Mouse (Mus musculus): ENCODE results near the gene Filip1l. TPM values are rescaled to one million over a fixed set of nuclear protein-coding genes. Genes with fewer than 3 reads are reported as not detected.

Gene Filip1l
- polyA plus RNA-seq, 1 experiment from 2014 or later: 34.0 TPM

- 37% methylated on average over 6 of the region's 6 CpGs for WGBS
- Histone ChIP-seq H3K9me3 (no peaks in the 10 kb centered on the region), H3K4me2 (replicated peaks) (no peak overlapping the region), H3K27ac (no peak overlapping the region), H3K9ac (no peak overlapping the region), H3K4me1 (replicated peaks) (no peaks in the 10 kb centered on the region), H3K27me3 (replicated peaks) (no peaks in the 10 kb centered on the region), H3K4me3 (replicated peaks) (no peak overlapping the region), H3K36me3 (no peaks in the 10 kb centered on the region)
- ATAC-seq: no peak
Observed at GRCm38 (mm10) chr16:57506133-57506532, 153.2 kb downstream of the Filip1l start.

GRCm38 (mm10) chr16:57508351-57508750, 155.5 kb downstream of the Filip1l start:
- H3K4me3 ChIP-seq (replicated peaks): no peak overlapping the region
- no peaks in the 10 kb centered on the region for H3K27me3 ChIP-seq (replicated peaks)
- H3K36me3 ChIP-seq: no peaks in the 10 kb centered on the region
- H3K9ac ChIP-seq: no peak overlapping the region
- H3K9me3 ChIP-seq: no peaks in the 10 kb centered on the region
- WGBS: 55% methylated on average over 1 of the region's 1 CpGs
- no peak overlapping the region for H3K27ac ChIP-seq
- H3K4me1 ChIP-seq (replicated peaks): no peaks in the 10 kb centered on the region
- no peak overlapping the region for H3K4me2 ChIP-seq (replicated peaks)
- ATAC-seq: peak; percentile 56

GRCm38 (mm10) chr16:57509099-57509498, 156.2 kb downstream of the Filip1l start:
- H3K9ac ChIP-seq: no peak overlapping the region
- no peak overlapping the region for H3K27ac ChIP-seq
- H3K36me3 ChIP-seq: no peaks in the 10 kb centered on the region
- no peaks in the 10 kb centered on the region for H3K9me3 ChIP-seq
- no peaks in the 10 kb centered on the region for H3K27me3 ChIP-seq (replicated peaks)
- 90% methylated on average over 3 of the region's 3 CpGs for WGBS
- H3K4me1 ChIP-seq (replicated peaks): no peaks in the 10 kb centered on the region
- H3K4me2 ChIP-seq (replicated peaks): no peak overlapping the region
- ATAC-seq: no peak
- no peak overlapping the region for H3K4me3 ChIP-seq (replicated peaks)

- Histone ChIP-seq H3K27ac (no peak overlapping the region), H3K27me3 (replicated peaks) (no peaks in the 10 kb centered on the region), H3K9me3 (no peaks in the 10 kb centered on the region), H3K36me3 (no peaks in the 10 kb centered on the region), H3K9ac (no peak overlapping the region), H3K4me1 (replicated peaks) (no peaks in the 10 kb centered on the region), H3K4me3 (replicated peaks) (no peak overlapping the region), H3K4me2 (replicated peaks) (no peak overlapping the region)
- WGBS: 89% methylated on average over 7 of the region's 7 CpGs
- ATAC-seq: no peak
Observed at GRCm38 (mm10) chr16:57513562-57513961, 160.7 kb downstream of the Filip1l start.

- Histone ChIP-seq H3K4me2 (replicated peaks) (no peak overlapping the region), H3K4me3 (replicated peaks) (no peak overlapping the region), H3K9ac (no peak overlapping the region), H3K9me3 (no peaks in the 10 kb centered on the region), H3K36me3 (no peaks in the 10 kb centered on the region), H3K27me3 (replicated peaks) (no peaks in the 10 kb centered on the region), H3K27ac (no peak overlapping the region), H3K4me1 (replicated peaks) (no peaks in the 10 kb centered on the region)
- 80% methylated on average over 4 of the region's 4 CpGs for WGBS
- ATAC-seq: no peak
Observed at GRCm38 (mm10) chr16:57514371-57514770, 161.5 kb downstream of the Filip1l start.

- Histone ChIP-seq H3K27ac (no peak overlapping the region), H3K9ac (no peak overlapping the region), H3K9me3 (no peaks in the 10 kb centered on the region), H3K4me1 (replicated peaks) (no peaks in the 10 kb centered on the region), H3K27me3 (replicated peaks) (no peaks in the 10 kb centered on the region), H3K4me3 (replicated peaks) (no peak overlapping the region), H3K4me2 (replicated peaks) (no peak overlapping the region), H3K36me3 (no peaks in the 10 kb centered on the region)
- WGBS: 74% methylated on average over 10 of the region's 10 CpGs
- ATAC-seq: no peak
Observed at GRCm38 (mm10) chr16:57515636-57516035, 162.7 kb downstream of the Filip1l start.

GRCm38 (mm10) chr16:57525046-57525445, 172.2 kb downstream of the Filip1l start:
- Histone ChIP-seq H3K4me1 (replicated peaks) (no peaks in the 10 kb centered on the region), H3K36me3 (no peaks in the 10 kb centered on the region), H3K4me2 (replicated peaks) (no peak overlapping the region), H3K9ac (no peak overlapping the region), H3K27me3 (replicated peaks) (no peaks in the 10 kb centered on the region), H3K27ac (no peak overlapping the region), H3K4me3 (replicated peaks) (no peak overlapping the region), H3K9me3 (no peaks in the 10 kb centered on the region)
- 65% methylated on average over 5 of the region's 5 CpGs for WGBS
- peak; percentile 49; the same call in 1 of the 2 replicates for ATAC-seq

- no peaks in the 10 kb centered on the region for H3K36me3 ChIP-seq
- 67% methylated on average over 4 of the region's 4 CpGs for WGBS
- no peak overlapping the region for H3K27ac ChIP-seq
- no peak overlapping the region for H3K4me2 ChIP-seq (replicated peaks)
- H3K4me1 ChIP-seq (replicated peaks): no peaks in the 10 kb centered on the region
- ATAC-seq: no peak
- H3K9me3 ChIP-seq: no peaks in the 10 kb centered on the region
- H3K9ac ChIP-seq: no peak overlapping the region
- no peak overlapping the region for H3K4me3 ChIP-seq (replicated peaks)
- no peaks in the 10 kb centered on the region for H3K27me3 ChIP-seq (replicated peaks)
Observed at GRCm38 (mm10) chr16:57525476-57525875, 172.6 kb downstream of the Filip1l start.

GRCm38 (mm10) chr16:57526893-57527292, 174.0 kb downstream of the Filip1l start:
- ATAC-seq: no peak
- Histone ChIP-seq H3K9ac (no peak overlapping the region), H3K36me3 (no peaks in the 10 kb centered on the region), H3K4me1 (replicated peaks) (no peaks in the 10 kb centered on the region), H3K4me3 (replicated peaks) (no peak overlapping the region), H3K9me3 (no peaks in the 10 kb centered on the region), H3K4me2 (replicated peaks) (no peak overlapping the region), H3K27ac (no peak overlapping the region), H3K27me3 (replicated peaks) (no peaks in the 10 kb centered on the region)
- WGBS: 81% methylated on average over 7 of the region's 7 CpGs

- Histone ChIP-seq H3K36me3 (no peaks in the 10 kb centered on the region), H3K27ac (no peak overlapping the region), H3K4me1 (replicated peaks) (no peaks in the 10 kb centered on the region), H3K4me3 (replicated peaks) (no peak overlapping the region), H3K27me3 (replicated peaks) (no peaks in the 10 kb centered on the region), H3K9ac (no peak overlapping the region), H3K4me2 (replicated peaks) (no peak overlapping the region), H3K9me3 (no peaks in the 10 kb centered on the region)
- WGBS: 46% methylated on average over 4 of the region's 4 CpGs
- no peak for ATAC-seq
Observed at GRCm38 (mm10) chr16:57528457-57528856, 175.6 kb downstream of the Filip1l start.

GRCm38 (mm10) chr16:57530547-57530946, 177.7 kb downstream of the Filip1l start:
- H3K4me1 ChIP-seq (replicated peaks): no peaks in the 10 kb centered on the region
- 67% methylated on average over 4 of the region's 4 CpGs for WGBS

GRCm38 (mm10) chr16:57532081-57532493, 179.2 kb downstream of the Filip1l start:
- peak; percentile 39 for ATAC-seq
- no peak overlapping the region for H3K27ac ChIP-seq
- H3K4me1 ChIP-seq (replicated peaks): no peaks in the 10 kb centered on the region
- no peaks in the 10 kb centered on the region for H3K36me3 ChIP-seq
- H3K27me3 ChIP-seq (replicated peaks): no peaks in the 10 kb centered on the region
- WGBS: 21% methylated on average over 6 of the region's 6 CpGs
- H3K4me2 ChIP-seq (replicated peaks): no peak overlapping the region
- H3K9me3 ChIP-seq: no peaks in the 10 kb centered on the region
- no peak overlapping the region for H3K4me3 ChIP-seq (replicated peaks)
- no peak overlapping the region for H3K9ac ChIP-seq

More at GRCm38 (mm10) chr16:57530547-57530946, 177.7 kb downstream of the Filip1l start:
- Histone ChIP-seq H3K4me2 (replicated peaks) (no peak overlapping the region), H3K27me3 (replicated peaks) (no peaks in the 10 kb centered on the region), H3K9ac (no peak overlapping the region), H3K27ac (no peak overlapping the region), H3K4me3 (replicated peaks) (no peak overlapping the region), H3K9me3 (no peaks in the 10 kb centered on the region), H3K36me3 (no peaks in the 10 kb centered on the region)
- ATAC-seq: no peak

- no peak overlapping the region for H3K4me3 ChIP-seq (replicated peaks)
- H3K9ac ChIP-seq: no peak overlapping the region
- H3K27me3 ChIP-seq (replicated peaks): no peaks in the 10 kb centered on the region
- H3K4me1 ChIP-seq (replicated peaks): no peaks in the 10 kb centered on the region
- H3K9me3 ChIP-seq: no peaks in the 10 kb centered on the region
- H3K27ac ChIP-seq: no peak overlapping the region
- 70% methylated on average over 1 of the region's 1 CpGs for WGBS
- H3K36me3 ChIP-seq: no peaks in the 10 kb centered on the region
- H3K4me2 ChIP-seq (replicated peaks): no peak overlapping the region
- no peak for ATAC-seq
Observed at GRCm38 (mm10) chr16:57534365-57534764, 181.5 kb downstream of the Filip1l start.
